Mouse (Mus musculus) G1E (cell line): ENCODE data around the gene Cdkal1.

Experiments
- CTCF ChIP-seq: IDR thresholded peaks from 2 replicates; pipeline ENCODE4 v1.5.1; 2012; ENCODE audit warnings: low read depth, low read length, inconsistent platforms, mixed read lengths
- GATA1 ChIP-seq: IDR thresholded peaks from 2 replicates; pipeline ENCODE4 v1.6.1; 2012; ENCODE audit warnings: borderline replicate concordance, low read length, inconsistent platforms, mixed read lengths
- GATA2 ChIP-seq: IDR thresholded peaks from 2 replicates; pipeline ENCODE4 v1.6.1; 2012; ENCODE audit warnings: low read depth, low read length, inconsistent platforms, borderline replicate concordance
- POLR2AphosphoS5 ChIP-seq: IDR thresholded peaks from 2 replicates; pipeline ENCODE4 v1.6.1; 2012; ENCODE audit warnings: low read depth, low read length, inconsistent platforms; ENCODE audit not compliant: insufficient replicate concordance
- TAL1 ChIP-seq: conservative IDR thresholded peaks from 2 replicates; pipeline ENCODE4 v1.6.1; 2012; ENCODE audit warnings: low read depth, low read length, inconsistent platforms, mixed read lengths

- no peak for TF ChIP-seq CTCF
- TF ChIP-seq GATA1 = no peak
- TF ChIP-seq GATA2 = no peak
- TF ChIP-seq POLR2AphosphoS5 = no peak
- TF ChIP-seq TAL1 = no peak
Measured at GRCm38 (mm10) chr13:29162867-29163514, 692.5 kb downstream of the Cdkal1 start.
